Mouse (Mus musculus): ENCODE measurements around the gene Ptprn. TPM values are rescaled to one million over a fixed set of nuclear protein-coding genes. Genes with fewer than 3 reads are reported as not detected.

Gene Ptprn
- 1 to 10 TPM; 1.4 to 3.2 (median 1.8) TPM for total RNA-seq (2022)

DNA sequence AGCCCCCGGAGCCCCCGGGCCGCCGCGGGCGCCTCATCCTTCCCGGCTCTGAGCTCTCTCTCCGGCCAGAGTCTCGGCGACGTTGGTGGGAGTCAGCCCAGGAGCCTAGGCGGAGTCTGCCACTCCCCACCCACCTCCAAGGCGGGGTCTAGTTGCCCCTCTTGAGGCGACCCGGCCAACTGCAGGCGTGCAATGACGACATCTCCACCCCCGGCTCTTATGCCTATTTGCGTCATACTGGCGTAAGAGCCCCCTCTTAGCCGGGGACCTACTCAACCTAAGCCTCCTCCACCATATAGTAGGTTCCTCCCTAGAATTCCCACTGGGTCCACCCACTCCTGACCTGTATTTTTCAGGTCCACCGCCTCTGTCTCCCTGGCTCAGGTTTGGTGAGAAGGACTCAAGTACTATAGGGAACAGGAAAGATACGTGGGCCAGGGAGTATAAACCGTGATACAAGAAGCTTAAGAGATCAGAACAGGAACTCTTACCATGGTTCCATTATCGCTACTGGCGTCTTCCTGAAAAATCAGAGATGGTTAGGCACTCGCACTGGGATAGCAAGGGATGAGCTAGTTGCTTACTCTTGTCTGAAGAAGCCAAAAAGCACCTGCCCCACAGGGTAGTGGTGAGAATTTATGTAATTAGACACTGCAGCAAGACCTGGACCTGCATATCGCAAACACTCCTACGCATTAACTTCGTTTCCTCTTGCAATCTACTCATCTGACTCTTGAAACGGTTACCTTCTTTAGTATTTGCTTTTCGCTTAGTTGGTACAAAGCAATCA, at the start of gene Ptprn:
Gene Ptprn, minus strand, starts transcription at position 412 of the 790 bp plus-strand sequence.
- no peak for DNase-seq (ENCODE audit: low spot score)

DNA sequence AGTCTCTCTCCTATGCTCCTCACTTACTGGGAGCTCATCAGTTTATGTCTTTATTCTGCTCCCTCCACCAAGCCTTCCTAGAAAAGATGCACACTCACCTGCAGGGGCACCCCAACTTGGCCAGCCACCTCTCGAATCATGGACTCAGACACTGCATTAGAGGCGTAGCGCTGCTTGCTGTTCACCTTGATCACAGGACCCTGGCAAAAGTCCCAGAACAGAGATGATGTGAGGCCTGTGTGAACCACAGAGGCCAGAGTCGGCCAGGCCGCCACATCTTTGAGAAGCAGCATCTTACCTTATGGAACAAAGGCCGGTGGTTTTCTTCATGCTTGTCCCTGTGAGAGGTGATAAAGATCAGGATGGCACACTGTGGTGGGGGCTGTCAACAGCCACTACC, 47.4 kb upstream of the Ptprn start:
- no peak for DNase-seq (ENCODE audit: low spot score)

DNA sequence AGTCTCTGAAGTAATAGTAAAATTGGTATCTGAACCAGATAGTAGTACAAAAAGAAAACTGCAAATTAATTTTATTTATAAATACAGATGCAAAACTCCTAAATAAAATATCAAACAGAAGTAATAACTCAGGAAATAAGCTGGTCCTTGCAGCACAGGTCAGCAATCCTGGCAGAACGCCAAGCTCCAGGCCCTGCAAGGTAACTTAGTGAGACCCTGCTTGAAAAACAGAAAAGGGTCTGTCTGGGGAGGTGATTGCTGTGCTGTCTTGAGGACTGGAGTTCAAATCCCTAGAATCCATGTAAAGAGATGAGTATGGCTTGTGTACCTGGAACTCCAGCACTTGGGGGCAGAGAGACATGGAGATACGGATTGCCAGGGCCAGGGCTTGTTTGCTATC, 40.4 kb upstream of the Ptprn start:
- no peak for DNase-seq (ENCODE audit: low spot score)

DNA sequence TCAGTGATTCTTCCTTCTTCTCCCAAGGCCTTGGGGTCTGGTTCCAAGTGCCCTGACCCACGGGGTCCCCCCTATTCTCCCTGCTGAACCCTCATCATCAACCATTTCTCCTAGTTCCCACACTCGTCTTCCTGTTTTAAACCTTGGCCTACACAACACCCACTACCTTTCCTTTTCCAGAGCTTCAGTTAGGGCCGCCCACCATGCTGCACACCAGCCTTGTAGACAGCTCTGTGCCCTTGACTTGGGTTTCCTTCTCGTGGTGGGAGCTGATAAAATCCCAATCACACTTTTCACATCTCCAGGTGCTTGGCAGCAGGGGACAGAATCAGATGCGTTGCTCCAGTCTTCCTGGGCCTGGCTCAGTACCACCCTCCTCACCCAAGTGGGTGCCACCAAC, 30.0 kb upstream of the Ptprn start:
- DNase-seq (ENCODE audit: low spot score): no peak

DNA sequence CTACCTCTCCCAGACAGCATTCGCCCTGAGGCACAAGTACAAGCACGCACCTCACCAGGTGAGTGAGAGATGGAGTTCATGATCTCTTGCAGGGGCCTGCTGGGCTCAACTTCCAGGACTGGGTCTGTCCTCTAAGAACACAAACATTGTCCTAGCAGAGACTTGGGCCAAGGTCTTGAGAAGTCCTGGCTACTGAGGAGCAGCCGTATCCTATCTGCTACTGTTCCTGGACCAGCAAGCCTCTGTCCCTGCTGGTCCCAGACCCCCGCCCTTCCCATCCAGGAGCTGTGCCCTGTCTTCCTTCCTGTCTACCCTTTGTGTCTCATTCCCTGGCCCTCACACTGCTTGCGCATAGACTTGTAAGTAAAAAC, 29.0 kb upstream of the Ptprn start:
- no peak for DNase-seq (ENCODE audit: low spot score)

DNA sequence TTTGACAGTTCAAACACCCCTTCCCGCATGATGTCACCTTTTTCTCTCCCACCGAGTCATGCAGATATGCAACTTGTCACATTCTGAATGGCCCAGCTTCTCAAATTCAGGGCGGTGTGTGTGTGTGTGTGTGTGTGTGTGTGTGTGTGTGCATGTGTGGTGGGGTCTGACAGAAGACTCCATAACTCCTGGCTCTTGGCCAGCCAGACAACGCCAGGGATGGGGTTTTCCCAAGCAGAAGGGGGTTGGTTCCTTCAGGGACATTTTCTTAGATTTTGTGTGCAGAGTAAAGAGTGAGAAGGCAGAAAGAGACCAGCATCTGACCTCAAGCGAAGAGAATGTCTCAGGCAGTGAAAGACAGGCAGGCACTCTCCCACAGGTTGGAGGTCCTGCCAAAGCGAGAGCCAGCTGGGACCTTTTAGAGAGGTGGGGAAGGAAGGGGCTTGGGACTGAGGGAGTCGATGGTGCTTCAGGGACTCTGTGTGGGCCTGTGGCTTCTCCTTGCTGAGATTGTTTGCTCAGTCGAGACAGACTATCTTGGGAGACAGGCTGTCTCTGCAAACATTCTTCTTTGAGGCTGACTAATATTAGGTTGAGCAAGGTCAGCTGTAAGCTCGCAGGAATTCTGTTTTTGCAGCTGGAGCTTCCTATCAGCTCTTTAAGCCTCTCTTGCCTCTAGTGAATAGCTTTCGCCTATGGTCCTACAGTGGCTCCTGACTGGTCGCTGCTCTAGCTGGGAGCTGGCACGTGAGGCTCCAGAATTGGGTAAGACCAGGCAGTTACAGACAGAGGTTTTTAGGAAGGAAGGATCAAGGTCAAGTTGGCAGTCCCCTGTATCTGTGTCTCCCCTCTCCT, 28.4 kb upstream of the Ptprn start:
- peak; percentile 27 for DNase-seq (ENCODE audit: low spot score)

DNA sequence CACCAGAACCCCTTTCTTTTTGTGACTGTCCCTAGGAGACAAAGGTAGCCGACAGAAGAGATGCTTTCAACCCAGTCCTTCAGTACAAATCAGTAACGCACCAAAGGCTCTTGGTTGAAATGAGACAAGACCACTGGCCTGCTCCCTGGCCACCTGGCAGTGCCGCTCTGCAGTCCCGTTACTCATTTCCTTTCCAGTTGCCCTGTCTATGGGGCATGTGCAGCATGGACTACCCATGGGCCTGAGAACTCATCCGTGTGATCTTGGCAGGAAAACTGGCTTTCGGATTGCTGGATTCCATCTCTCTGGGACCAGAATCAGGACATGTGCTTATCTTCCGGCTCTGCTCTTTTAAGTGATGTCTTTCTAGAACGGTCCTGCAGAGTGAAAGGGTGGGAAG, 27.0 kb upstream of the Ptprn start:
- no peak for DNase-seq (ENCODE audit: low spot score)

DNA sequence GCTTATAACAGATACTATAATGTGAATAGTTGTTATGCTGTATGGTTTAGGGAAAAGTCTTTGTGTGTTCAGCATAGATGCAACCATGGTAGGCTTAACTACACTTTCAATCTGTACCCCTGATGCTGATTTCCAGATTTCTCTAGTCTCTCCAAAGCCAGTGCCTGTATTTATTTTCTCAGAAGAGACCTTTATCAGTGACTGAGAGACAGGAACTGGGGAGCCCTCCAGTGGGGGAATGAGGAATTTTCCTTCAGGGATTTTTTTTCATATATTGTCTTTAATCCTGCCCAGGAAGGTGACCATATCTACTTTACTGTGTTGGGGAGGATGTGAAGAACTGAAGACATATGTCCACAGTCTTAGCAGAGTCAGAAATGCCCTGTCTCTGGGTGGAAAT, 26.3 kb upstream of the Ptprn start:
- DNase-seq (ENCODE audit: low spot score): peak; percentile 21

DNA sequence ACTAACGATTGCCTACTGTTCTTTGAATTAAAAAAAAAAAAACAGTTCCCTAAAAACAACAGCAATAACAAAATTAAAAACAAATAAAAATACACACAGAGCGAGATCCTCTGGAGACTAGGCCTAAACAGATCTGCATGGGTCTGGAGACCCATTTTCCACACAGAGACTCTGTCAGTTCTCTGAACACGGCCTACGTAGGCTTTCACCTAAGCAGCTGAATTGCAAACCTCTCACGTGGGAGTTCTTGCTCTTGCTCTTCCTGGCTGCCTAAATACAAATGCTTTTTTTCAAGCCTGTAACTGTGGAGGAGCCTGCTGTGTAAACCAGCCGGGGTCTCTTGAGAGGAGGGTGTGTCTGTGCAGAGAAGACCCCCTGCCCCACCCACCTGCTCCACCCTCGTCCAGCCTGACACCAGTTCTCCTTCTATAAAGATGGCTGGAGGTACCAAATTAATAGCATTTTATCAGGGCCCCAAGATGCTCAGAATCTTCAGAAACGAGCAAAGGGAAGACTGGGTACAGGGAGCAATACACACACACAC, 25.7 kb upstream of the Ptprn start:
- no peak for DNase-seq (ENCODE audit: low spot score)

DNA sequence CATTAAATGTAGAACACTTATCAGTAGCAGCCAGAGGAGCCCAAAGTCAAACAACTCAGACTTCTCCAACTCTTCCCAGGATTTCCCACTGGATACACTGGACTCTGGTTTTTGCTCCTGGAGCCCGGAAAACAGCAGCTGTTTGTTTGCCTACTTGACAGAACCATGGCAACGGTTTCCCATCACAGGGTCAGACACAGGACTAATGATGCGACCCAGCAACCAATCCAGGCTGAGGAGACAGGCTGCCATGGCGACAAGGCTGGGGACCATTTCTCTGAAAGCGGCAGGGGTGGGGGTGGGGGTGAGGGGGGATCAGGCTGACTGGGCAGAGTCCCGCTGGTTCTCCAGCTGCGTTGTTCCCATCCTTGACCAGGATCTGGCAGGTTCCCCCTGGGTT, 25.1 kb upstream of the Ptprn start:
- peak; percentile 38 for DNase-seq (ENCODE audit: low spot score)

DNA sequence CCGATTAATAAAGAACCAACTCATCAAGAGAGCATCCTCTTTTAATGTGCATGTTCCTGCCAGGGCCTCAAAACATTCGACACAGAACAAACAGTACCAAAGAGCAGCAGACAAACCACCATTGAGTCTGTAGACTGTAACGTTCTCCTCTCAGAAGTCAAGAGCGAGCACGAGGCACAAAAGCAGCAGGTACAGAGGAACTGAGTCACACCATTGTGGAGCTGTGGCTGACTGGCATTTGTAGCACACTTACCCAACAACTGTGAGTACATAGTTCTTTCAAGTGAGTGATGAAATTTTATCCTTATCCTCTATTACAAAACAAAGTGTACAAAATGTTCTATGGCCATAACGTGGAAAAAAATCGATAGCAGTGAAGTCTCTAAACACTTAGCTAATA, 20.6 kb upstream of the Ptprn start:
- DNase-seq (ENCODE audit: low spot score): no peak

DNA sequence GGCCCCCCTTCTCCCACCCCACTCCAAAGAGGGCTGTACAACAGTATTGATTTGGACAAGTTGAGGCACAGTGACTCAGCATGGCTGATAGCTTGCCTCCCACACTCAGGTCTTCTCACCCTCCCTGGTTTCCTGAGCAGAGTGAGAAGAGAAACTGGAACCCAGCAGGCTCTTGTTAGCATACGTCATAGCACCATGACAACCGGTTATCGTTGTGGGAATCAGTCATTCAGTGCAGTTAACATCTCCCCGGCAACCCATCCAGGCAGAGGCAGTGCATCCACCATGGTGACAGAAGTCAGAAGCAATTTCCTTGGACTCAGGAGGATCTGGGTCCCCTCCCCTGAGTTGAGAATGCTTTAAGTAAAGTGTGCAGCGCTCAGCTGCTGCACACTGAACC, 18.7 kb upstream of the Ptprn start:
- DNase-seq (ENCODE audit: low spot score): no peak

DNA sequence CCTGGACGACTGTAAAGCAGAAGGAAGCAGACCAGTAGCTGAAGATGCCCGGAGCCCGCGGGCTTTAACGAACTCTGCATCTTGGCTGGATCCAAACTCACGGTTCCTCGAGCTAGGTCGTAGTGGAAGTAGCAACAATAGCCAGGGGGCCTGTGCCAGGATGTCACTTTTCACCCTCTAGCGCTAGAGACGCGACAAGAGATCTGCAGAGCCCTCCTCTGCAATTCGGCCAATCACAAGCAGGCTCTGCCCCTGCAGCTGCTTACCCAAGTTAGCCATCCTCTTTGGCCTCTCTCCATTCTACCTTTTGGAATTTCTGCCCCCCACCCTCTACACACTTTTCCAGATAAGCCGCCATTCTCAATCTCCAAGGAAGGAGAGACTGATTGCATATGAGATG, 13.9 kb upstream of the Ptprn start, which contains the start of gene Resp18:
Gene Resp18, minus strand, starts transcription at position 188 of the 400 bp plus-strand sequence.
- DNase-seq (ENCODE audit: low spot score): no peak

DNA sequence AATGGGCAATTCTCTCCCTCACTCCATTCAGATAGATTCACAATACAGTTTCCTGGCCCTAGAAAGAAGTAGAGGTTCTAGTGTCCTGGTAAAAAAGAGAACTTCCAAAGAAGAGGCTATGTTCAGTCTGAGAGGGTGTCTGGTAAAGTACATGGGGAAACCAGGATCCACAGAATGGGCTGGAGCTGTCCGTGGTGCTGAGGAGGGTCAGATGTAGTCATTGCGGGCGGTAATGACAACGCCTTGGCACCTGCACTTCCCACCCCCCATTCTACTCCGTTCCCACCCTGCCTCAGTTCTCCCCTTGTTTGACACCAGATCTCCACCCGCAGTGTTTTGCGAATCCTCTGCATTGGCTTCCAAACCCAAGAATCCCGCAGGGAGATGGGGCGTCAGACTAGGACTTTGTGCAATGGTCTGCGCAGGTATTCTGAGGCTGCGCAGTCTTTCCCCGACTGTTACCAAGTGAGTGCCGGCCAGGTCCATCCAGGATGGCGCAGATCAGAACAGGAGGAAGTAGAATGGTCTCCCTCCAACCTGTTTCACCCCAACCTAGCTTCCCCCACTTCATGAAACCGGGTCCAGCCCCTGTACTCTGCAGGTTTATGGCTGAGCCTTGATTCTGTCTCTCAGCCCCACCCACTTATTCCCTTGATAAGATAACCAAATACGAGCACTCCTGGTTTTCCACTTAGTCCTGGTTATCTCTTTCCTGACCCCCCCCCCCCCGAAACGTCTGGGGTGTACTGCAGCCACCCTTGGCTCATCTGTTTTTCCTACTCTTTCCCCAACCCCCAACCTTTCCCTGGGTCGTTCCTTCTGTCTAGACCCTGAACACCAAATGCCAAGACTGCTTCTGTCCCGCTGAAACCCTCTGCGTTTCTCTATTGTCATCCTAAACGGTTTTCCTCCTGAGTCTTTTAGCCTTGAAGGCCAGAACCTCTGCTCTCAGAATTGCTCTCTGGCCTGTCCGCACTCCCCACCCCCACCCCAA, 13.2 kb upstream of the Ptprn start:
- no peak for DNase-seq (ENCODE audit: low spot score)

DNA sequence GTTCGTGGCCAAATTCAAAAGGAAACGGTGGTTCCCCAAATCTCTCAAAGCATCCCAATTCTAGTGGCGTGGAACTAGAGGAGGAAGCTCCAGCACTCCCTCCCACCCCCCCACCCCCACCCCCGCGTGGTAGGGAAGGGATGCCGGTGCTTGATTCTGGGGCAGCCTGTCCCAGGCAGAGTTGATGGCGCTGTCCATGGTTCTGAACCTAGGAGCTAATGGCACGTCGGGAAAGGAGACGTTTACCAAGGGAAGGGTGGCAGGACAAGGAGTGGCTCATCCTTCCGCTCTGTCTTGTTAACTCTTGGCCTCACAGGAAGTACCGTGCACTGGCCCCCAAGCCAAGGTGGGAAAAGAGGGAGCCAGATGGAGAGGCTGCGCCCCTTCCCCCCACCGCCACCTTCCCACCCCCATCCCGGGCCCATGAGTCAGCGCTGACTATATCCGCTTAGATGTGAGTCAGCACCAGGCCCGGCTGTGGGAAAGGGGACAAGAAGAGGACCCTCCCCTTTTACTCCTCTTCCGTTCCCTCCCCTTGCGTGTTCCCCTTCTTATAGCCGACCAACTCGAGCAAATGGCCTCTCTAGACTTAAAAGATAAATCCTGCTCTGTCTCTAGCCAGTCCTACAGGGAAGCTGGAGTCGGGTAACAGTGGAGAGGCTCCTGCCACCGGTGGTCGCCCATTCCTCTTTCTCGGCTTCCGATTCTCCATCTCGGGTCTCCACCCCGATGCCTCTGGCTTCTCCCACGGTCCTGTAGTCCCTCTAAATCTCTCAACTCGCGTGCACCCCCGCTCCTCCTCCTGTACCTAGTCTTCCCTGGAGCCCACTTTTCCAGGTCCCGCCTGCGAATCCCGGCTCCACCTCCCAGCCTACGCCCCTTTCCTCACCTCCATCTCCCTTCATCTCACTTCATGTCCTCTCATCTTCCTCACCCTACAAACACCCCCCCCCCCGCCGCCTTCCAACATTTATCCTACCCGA, 1.0 kb downstream of the Ptprn start:
- no peak for DNase-seq (ENCODE audit: low spot score)

DNA sequence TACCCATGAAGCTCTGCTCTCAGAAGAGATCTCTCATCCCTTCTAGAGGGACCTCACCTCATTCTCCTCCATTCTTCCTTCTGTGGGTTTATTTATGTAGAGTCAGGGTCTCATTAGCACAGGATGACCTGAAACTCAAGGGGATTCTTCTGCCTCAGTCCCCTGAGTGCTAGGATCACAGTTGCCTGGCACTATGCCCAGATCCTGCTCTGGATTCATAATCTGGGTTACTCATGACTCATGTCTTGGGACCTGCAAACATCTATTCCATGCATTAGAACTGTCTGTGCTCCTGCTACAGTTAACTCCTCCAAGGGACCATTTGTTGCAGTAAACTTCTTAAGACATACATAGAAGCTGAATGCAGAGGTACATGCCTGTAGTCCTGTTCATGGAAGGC, 3.0 kb downstream of the Ptprn start:
- no peak for DNase-seq (ENCODE audit: low spot score)

DNA sequence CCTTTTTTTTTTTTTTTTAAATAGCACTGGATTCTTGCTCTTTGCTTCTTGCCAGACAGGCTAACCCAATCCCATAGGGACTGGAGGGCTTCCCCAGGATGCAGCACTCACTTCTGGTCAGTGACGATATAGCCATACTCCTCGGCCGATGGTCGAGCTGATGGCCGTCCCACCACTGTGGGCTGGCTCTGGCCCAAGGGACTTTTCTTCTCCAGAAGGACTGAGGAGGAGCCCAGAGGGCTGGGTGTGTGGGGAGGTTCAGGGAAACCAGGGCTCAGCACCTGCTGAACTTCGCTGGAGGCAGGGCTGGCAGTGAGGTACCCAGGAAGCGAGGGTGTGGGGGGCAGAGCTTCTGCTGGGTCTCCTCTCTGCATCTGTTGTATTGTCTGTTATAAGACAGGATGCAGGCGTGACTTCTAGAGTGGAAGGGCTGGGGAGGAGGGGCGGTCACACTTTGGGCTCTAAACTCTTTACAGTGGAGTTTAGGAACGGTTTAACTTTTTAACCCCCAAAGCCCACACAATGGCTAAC, 8.7 kb downstream of the Ptprn start:
- no peak for DNase-seq (ENCODE audit: low spot score)

DNA sequence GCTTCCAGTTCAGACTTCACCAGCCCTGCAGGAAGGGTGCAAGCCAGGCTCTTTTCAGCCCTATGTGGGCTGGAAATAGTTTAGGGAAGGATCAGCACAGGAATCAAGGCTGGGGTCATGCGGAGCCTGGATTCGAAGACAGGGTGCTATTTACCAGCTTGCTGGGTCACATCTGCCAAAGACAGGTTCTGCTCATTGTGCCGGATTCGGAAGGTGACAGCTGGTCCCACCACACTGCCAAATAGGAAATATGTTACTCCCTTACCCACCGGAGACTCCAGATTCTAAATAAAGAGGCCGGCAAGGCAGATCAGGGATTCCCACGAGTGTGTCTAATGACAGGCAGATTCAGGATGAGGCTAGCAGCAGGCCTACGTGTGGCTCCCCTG, 9.7 kb downstream of the Ptprn start:
- no peak for DNase-seq (ENCODE audit: low spot score)

DNA sequence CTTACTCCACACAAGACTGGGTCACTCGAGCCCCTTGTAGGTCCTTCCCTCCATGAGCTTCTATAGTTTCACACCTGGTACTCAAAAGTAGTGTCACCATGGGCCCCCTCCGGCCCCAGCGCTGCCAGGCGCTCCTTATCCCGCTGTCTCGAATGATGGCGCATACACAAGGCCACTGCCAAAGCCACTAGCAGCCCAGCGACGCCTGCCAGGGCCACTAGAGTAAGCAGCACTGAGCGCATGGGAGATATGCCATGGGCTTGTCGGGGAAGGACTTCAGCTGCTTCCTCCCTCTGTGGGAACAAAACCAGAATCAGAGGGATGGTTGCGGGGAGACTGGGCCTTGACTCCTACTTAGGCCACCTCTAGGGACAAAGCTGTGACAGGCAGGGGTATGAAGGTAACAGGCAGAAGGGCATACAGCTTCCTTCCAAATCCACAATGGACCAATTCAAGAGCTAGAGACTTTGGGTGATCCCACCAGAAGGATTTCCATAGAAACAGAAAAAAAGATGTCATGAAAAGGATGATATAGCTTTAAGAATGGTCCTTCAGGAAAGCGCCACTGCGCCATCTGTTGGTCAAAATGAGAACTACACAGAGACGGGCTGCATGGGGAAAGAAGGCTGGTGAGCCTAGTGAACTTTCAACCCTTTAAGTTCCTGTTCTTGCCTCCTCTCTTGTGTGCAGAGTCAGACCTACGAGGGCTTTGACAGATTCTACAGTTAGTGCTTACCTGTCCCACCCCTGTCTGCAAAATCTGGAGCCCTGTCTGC, 10.3 kb downstream of the Ptprn start:
- DNase-seq (ENCODE audit: low spot score): peak; percentile 77

All from heart, adult 8-10 months (tissue).